Mouse (Mus musculus) heart, embryonic 15.5 days (tissue): ENCODE measurements at regions not wholly inside any gene's neighbourhood (a gene's known extent, or its start where the extent isn't known, plus 50 kb on each side); places are given as distances from the start of the nearest gene placed in this dataset.

ENCODE experiments used
- ATAC-seq: fragments of 200-750 bp; cut with Nextera tagmentation; replicated peaks from 2 replicates; pipeline ENCODE4 v1.8.0; 2017; ENCODE audit warnings: low read depth, moderate TSS enrichment; ENCODE audit not compliant: insufficient number of reproducible peaks, insufficient read depth, low FRiP score
- H3K27ac ChIP-seq: fragments of 300-500 bp; sonication (generic); 2 replicates; pipeline ENCODE4 v1.5.1; 2015; ENCODE audit warnings: mild to moderate bottlenecking, inconsistent platforms
- H3K27me3 ChIP-seq: fragments of 300-500 bp; sonication (generic); 2 replicates; pipeline ENCODE4 v1.6.1; 2015; ENCODE audit warnings: inconsistent platforms
- H3K36me3 ChIP-seq: fragments of 300-500 bp; sonication (generic); 2 replicates; pipeline ENCODE4 v1.6.1; 2015; ENCODE audit warnings: mild to moderate bottlenecking, inconsistent platforms
- H3K4me1 ChIP-seq: fragments of 300-500 bp; sonication (generic); replicated peaks from 2 replicates; pipeline ENCODE4 v1.6.1; 2015; ENCODE audit warnings: inconsistent platforms
- H3K4me2 ChIP-seq: fragments of 300-500 bp; sonication (generic); 2 replicates; pipeline ENCODE4 v1.6.1; 2015; ENCODE audit warnings: inconsistent platforms, mild to moderate bottlenecking, moderate library complexity
- H3K4me3 ChIP-seq: fragments of 300-500 bp; sonication (generic); 2 replicates; pipeline ENCODE4 v1.5.1; 2015; ENCODE audit warnings: mild to moderate bottlenecking, inconsistent platforms
- H3K9ac ChIP-seq: fragments of 300-500 bp; sonication (generic); 2 replicates; pipeline ENCODE4 v1.6.1; 2015; ENCODE audit warnings: mild to moderate bottlenecking, inconsistent platforms
- H3K9me3 ChIP-seq: fragments of 300-500 bp; sonication (generic); replicated peaks from 2 replicates; pipeline ENCODE4 v1.6.1; 2016; ENCODE audit warnings: inconsistent platforms
- WGBS: fragments of 180-500 bp; shearing (Covaris S2); methylation state at CpG from one replicate; pipeline ENCODE4 v1.1.7; 2015; ENCODE audit warnings: mixed read lengths; 5-methylcytosine and 5-hydroxymethylcytosine counted together

GRCm38 (mm10) chr4:97377593-97378542, 194.9 kb upstream of the Gm10192 start:
- Histone ChIP-seq H3K9ac (no peak overlapping the region), H3K4me2 (no peak overlapping the region), H3K36me3 (no peaks in the 10 kb centered on the region), H3K9me3 (no peaks in the 10 kb centered on the region), H3K4me1 (peaks cover 7% of the 10 kb centered on the region), H3K4me3 (no peak overlapping the region), H3K27me3 (no peaks in the 10 kb centered on the region), H3K27ac (no peak overlapping the region)
- no peak for ATAC-seq
- 56% methylated on average over 8 of the region's 8 CpGs for WGBS

- Histone ChIP-seq H3K4me1 (peaks cover 7% of the 10 kb centered on the region), H3K4me2 (no peak overlapping the region), H3K27me3 (no peaks in the 10 kb centered on the region), H3K36me3 (no peaks in the 10 kb centered on the region), H3K27ac (no peak overlapping the region), H3K9me3 (no peaks in the 10 kb centered on the region), H3K9ac (no peak overlapping the region), H3K4me3 (no peak overlapping the region)
- 82% methylated on average over 2 of the region's 2 CpGs for WGBS
- ATAC-seq: no peak
Observed at GRCm38 (mm10) chr4:97360473-97360872, 177.5 kb upstream of the Gm10192 start.

DNA sequence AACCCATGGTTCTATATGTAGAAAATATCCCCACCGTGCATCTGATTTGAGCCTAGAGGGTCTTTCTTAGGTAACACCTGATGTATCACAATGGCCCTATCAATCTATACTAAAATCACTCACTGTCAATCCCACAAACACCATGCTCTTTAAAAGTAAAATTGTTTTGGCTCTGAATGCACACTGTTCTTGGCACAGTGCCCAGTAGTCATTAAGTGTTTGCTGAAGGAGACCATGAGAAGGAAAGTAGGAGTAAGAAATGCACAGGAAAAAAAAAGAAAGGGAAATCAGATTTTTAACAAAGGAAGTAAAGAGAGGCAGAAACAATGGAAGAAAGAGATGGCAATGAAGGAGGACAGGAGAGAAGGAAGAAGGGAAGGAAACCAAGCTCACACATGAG, 175.0 kb upstream of the Gm10192 start:
- WGBS: 41% methylated on average over 1 of the region's 1 CpGs
- no peak for ATAC-seq
- H3K27ac ChIP-seq: no peak overlapping the region

DNA sequence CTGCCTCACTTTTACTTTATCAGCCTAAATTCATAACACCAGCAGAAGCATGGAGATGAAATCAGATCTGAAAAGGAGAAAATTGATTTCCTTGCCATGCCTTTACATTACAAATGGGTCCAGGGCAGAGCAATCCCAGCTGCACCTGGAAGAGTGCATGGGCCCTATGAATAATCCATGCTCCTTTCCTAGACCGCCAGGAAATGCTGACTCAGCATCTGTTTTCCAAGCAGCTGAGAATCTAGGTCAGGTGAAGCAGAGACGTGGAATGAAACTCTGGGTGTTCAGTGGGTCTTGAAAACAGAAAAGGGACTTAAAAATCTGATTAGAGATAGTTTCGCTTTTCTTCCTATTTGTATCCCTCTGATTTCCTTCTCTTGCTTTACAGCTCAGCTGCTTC, 163.8 kb upstream of the Gm10192 start:
- no peaks in the 10 kb centered on the region for H3K36me3 ChIP-seq
- no peak overlapping the region for H3K9ac ChIP-seq
- H3K4me2 ChIP-seq: no peak overlapping the region
- no peaks in the 10 kb centered on the region for H3K27me3 ChIP-seq
- no peak for ATAC-seq
- no peaks in the 10 kb centered on the region for H3K4me1 ChIP-seq
- no peak overlapping the region for H3K4me3 ChIP-seq
- H3K27ac ChIP-seq: no peak overlapping the region
- 56% methylated on average over 3 of the region's 3 CpGs for WGBS
- H3K9me3 ChIP-seq: no peaks in the 10 kb centered on the region

More for the DNA sequence above, 175.0 kb upstream of the Gm10192 start:
- Histone ChIP-seq H3K27me3 (no peaks in the 10 kb centered on the region), H3K4me1 (peaks cover 7% of the 10 kb centered on the region), H3K9me3 (no peaks in the 10 kb centered on the region), H3K4me3 (no peak overlapping the region), H3K9ac (no peak overlapping the region), H3K36me3 (no peaks in the 10 kb centered on the region), H3K4me2 (no peak overlapping the region)

DNA sequence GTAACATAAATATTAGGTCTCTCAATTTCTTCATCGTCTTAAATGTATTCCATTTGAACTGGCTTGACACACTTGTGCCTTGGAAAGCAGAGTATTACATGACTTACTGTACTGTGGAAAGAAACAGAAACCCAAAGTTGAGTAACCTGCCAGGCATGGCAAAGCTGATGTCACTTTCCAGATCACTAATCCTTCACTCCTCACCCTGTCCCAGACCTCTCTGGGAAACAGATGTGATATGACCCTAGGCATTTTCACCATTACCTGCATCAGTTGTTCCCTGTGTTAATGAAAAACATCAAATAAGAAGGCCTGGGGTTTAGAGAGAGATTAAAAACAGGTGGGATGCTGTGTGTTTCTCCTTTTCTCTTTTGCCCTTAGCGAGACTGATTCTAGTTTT, 161.4 kb upstream of the Gm10192 start:
- Histone ChIP-seq H3K4me1 (no peaks in the 10 kb centered on the region), H3K4me2 (no peak overlapping the region), H3K27me3 (no peaks in the 10 kb centered on the region), H3K36me3 (no peaks in the 10 kb centered on the region), H3K9me3 (no peaks in the 10 kb centered on the region), H3K9ac (no peak overlapping the region), H3K4me3 (no peak overlapping the region), H3K27ac (no peak overlapping the region)
- 74% methylated on average over 2 of the region's 2 CpGs for WGBS
- ATAC-seq: no peak

GRCm38 (mm10) chr4:97343378-97343777, 160.4 kb upstream of the Gm10192 start:
- no peaks in the 10 kb centered on the region for H3K9me3 ChIP-seq
- no peaks in the 10 kb centered on the region for H3K4me1 ChIP-seq
- 76% methylated on average over 1 of the region's 1 CpGs for WGBS
- no peak overlapping the region for H3K9ac ChIP-seq
- no peak for ATAC-seq
- H3K4me3 ChIP-seq: no peak overlapping the region
- no peaks in the 10 kb centered on the region for H3K27me3 ChIP-seq
- H3K4me2 ChIP-seq: no peak overlapping the region
- H3K27ac ChIP-seq: no peak overlapping the region
- no peaks in the 10 kb centered on the region for H3K36me3 ChIP-seq
